Mouse (Mus musculus): ENCODE results near the gene 4921511M17Rik. TPM values are rescaled to one million over a fixed set of nuclear protein-coding genes. Genes with fewer than 3 reads are reported as not detected.
"Not testable (repeated sequence)": the region's sequence is repeated elsewhere in the genome, so short reads cannot be mapped to it uniquely, and the experiment has no call there.

Gene 4921511M17Rik
- not detected in 2 replicates for polyA plus RNA-seq (2015; fragmentation: Nextera tagmentation; extraction: Ambion mirVana)

- H3K27ac ChIP-seq (ENCODE audit: low read length); H3K36me3 ChIP-seq (ENCODE audit: insufficient read depth, low read length); H3K4me2 ChIP-seq (replicated peaks; ENCODE audit: low read depth, low read length); H3K9me3 ChIP-seq (ENCODE audit: low read length); ATAC-seq (ENCODE audit: low FRiP score, low TSS enrichment); H3K4me1 ChIP-seq (ENCODE audit: insufficient read depth, low read length); H3K4me3 ChIP-seq (ENCODE audit: low read length); H3K27me3 ChIP-seq (ENCODE audit: insufficient read depth, low read length); H3K9ac ChIP-seq (replicated peaks; ENCODE audit: low read length): not testable (repeated sequence)
Observed at GRCm38 (mm10) chrX:154033727-154034126, at the start of gene 4921511M17Rik. Gene 4921511M17Rik, minus strand, starts transcription at chrX:154033827.

- not testable (repeated sequence) for H3K27me3 ChIP-seq (ENCODE audit: insufficient read depth, low read length); H3K9me3 ChIP-seq (ENCODE audit: low read length); H3K9ac ChIP-seq (replicated peaks; ENCODE audit: low read length); ATAC-seq (ENCODE audit: low FRiP score, low TSS enrichment); H3K4me2 ChIP-seq (replicated peaks; ENCODE audit: low read depth, low read length); H3K27ac ChIP-seq (ENCODE audit: low read length); H3K4me1 ChIP-seq (ENCODE audit: insufficient read depth, low read length); H3K4me3 ChIP-seq (ENCODE audit: low read length); H3K36me3 ChIP-seq (ENCODE audit: insufficient read depth, low read length)
Observed at GRCm38 (mm10) chrX:154054939-154055338, 21.3 kb upstream of the 4921511M17Rik start, which contains the start of gene Gm10057. Gene Gm10057, minus strand, starts transcription at chrX:154055039.

- H3K4me1 ChIP-seq (ENCODE audit: insufficient read depth, low read length); H3K27me3 ChIP-seq (ENCODE audit: insufficient read depth, low read length); H3K4me3 ChIP-seq (ENCODE audit: low read length); H3K27ac ChIP-seq (ENCODE audit: low read length); H3K9me3 ChIP-seq (ENCODE audit: low read length); ATAC-seq (ENCODE audit: low FRiP score, low TSS enrichment); H3K4me2 ChIP-seq (replicated peaks; ENCODE audit: low read depth, low read length); H3K36me3 ChIP-seq (ENCODE audit: insufficient read depth, low read length); H3K9ac ChIP-seq (replicated peaks; ENCODE audit: low read length): not testable (repeated sequence)
Observed at GRCm38 (mm10) chrX:154012540-154012939, 21.1 kb downstream of the 4921511M17Rik start, which contains the start of gene Samt1. Gene Samt1, minus strand, starts transcription at chrX:154012640.

- H3K4me1 ChIP-seq (ENCODE audit: insufficient read depth, low read length); ATAC-seq (ENCODE audit: low FRiP score, low TSS enrichment); H3K4me3 ChIP-seq (ENCODE audit: low read length); H3K4me2 ChIP-seq (replicated peaks; ENCODE audit: low read depth, low read length); H3K9me3 ChIP-seq (ENCODE audit: low read length); H3K9ac ChIP-seq (replicated peaks; ENCODE audit: low read length); H3K27ac ChIP-seq (ENCODE audit: low read length); H3K36me3 ChIP-seq (ENCODE audit: insufficient read depth, low read length); H3K27me3 ChIP-seq (ENCODE audit: insufficient read depth, low read length): not testable (repeated sequence)
- WGBS, result no CpG with 5 or more reads among the region's 2 CpGs
Observed at GRCm38 (mm10) chrX:153976914-153977313, 56.7 kb downstream of the 4921511M17Rik start.

GRCm38 (mm10) chrX:153976467-153976866 lies 57.2 kb downstream of the 4921511M17Rik start:
- not testable (repeated sequence) for H3K4me2 ChIP-seq (replicated peaks; ENCODE audit: low read depth, low read length); H3K27ac ChIP-seq (ENCODE audit: low read length); H3K36me3 ChIP-seq (ENCODE audit: insufficient read depth, low read length); ATAC-seq (ENCODE audit: low FRiP score, low TSS enrichment); H3K27me3 ChIP-seq (ENCODE audit: insufficient read depth, low read length); H3K4me1 ChIP-seq (ENCODE audit: insufficient read depth, low read length); H3K9ac ChIP-seq (replicated peaks; ENCODE audit: low read length); H3K4me3 ChIP-seq (ENCODE audit: low read length); H3K9me3 ChIP-seq (ENCODE audit: low read length)
- 25% methylated on average over 4 of the region's 4 CpGs for WGBS

- Histone ChIP-seq H3K9ac (replicated peaks; ENCODE audit: low read length) (no peak overlapping the region), H3K4me2 (replicated peaks; ENCODE audit: low read depth, low read length) (no peak overlapping the region), H3K4me1 (ENCODE audit: insufficient read depth, low read length) (no peaks in the 10 kb centered on the region), H3K27me3 (ENCODE audit: insufficient read depth, low read length) (no peaks in the 10 kb centered on the region), H3K36me3 (ENCODE audit: insufficient read depth, low read length) (no peaks in the 10 kb centered on the region), H3K27ac (ENCODE audit: low read length) (no peak overlapping the region), H3K9me3 (ENCODE audit: low read length) (no peaks in the 10 kb centered on the region), H3K4me3 (ENCODE audit: low read length) (no peak overlapping the region)
- WGBS, result 8% methylated on average over 2 of the region's 2 CpGs
- ATAC-seq (ENCODE audit: low FRiP score, low TSS enrichment), result no peak; the same call in 1 of the 2 replicates
Observed at GRCm38 (mm10) chrX:153974450-153974849, 59.2 kb downstream of the 4921511M17Rik start.

Other genes with a start within 250 kb of the 4921511M17Rik start
- gene Spin2c, start 201.6 kb downstream of the 4921511M17Rik start, polyA plus RNA-seq (2015; fragmentation: Nextera tagmentation; extraction: Ambion mirVana), result 13.6 and 16.0 TPM in 2 replicates
- not detected in 2 replicates for gene Samt1, start 21.2 kb downstream of the 4921511M17Rik start, polyA plus RNA-seq (2015; fragmentation: Nextera tagmentation; extraction: Ambion mirVana)
- gene Gm10057, start 21.2 kb upstream of the 4921511M17Rik start, polyA plus RNA-seq (2015; fragmentation: Nextera tagmentation; extraction: Ambion mirVana), result not detected in 2 replicates
- not detected in 2 replicates for gene Gm15140, start 86.9 kb upstream of the 4921511M17Rik start, polyA plus RNA-seq (2015; fragmentation: Nextera tagmentation; extraction: Ambion mirVana)